Mouse (Mus musculus): ENCODE data around the gene Atp5j. TPM values are rescaled to one million over a fixed set of nuclear protein-coding genes. Genes with fewer than 3 reads are reported as not detected.

Gene Atp5j
- polyA plus RNA-seq, 1 experiment from 2014 or later = 615 TPM

DNA sequence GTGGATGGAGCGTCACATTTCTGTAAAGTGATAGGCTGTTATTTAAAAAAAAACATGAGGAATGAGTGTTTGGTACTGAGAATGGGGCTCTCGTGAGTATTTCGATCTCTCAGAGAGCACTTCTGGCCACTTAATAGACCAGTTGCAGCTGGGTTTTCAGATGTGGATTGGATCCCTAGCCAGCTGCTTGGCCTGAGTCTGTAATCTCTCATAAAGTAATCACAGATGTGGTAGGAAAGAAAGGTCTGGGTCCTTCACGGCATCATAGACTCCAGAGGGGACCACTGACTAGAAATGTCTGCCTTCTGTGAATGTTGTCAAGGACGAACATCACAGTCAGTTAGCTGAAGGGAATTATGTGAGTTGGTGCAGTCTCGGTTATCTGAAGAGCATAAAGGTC, 57.0 kb downstream of the Atp5j start:
- H3K9ac ChIP-seq = no peak overlapping the region
- H3K9me3 ChIP-seq (replicated peaks) = no peaks in the 10 kb centered on the region
- H3K4me2 ChIP-seq = no peak overlapping the region
- WGBS (ENCODE audit: insufficient replicate concordance) = 70% methylated on average over 6 of the region's 6 CpGs
- no peaks in the 10 kb centered on the region for H3K36me3 ChIP-seq
- ATAC-seq (ENCODE audit: low read depth) (no peak), DNase-seq (no peak)
- H3K4me1 ChIP-seq (replicated peaks) = no peaks in the 10 kb centered on the region
- H3K27ac ChIP-seq = no peak overlapping the region
- H3K4me3 ChIP-seq (replicated peaks) = no peak overlapping the region
- H3K27me3 ChIP-seq = peaks cover 32% of the 10 kb centered on the region

Other genes starting within 250 kb of the Atp5j start
- 30.3 and 35.5 TPM in 2 replicates for gene Mrpl39, start 99.9 kb downstream of the Atp5j start, polyA plus RNA-seq (2015; fragmentation: Nextera tagmentation; extraction: Ambion mirVana)
- 0.89 and 1.1 TPM in 2 replicates for gene Jam2, start 61.5 kb downstream of the Atp5j start, polyA plus RNA-seq (2015; fragmentation: Nextera tagmentation; extraction: Ambion mirVana)
- 16.6 and 22.5 TPM in 2 replicates for gene Gabpa, start 700 bp downstream of the Atp5j start, polyA plus RNA-seq (2015; fragmentation: Nextera tagmentation; extraction: Ambion mirVana)

All from liver, embryonic 13.5 days (tissue).